Mouse (Mus musculus): Measurements from ENCODE around the gene Bmp15. TPM values are rescaled to one million over a fixed set of nuclear protein-coding genes. Genes with fewer than 3 reads are reported as not detected.

The Bmp15 gene
- not detected in 2 replicates for polyA plus RNA-seq (2012; rRNA removed)

- Histone ChIP-seq H3K36me3 (ENCODE audit: control insufficient read depth, insufficient read depth, low read length) (no peaks in the 10 kb centered on the region), H3K27ac (ENCODE audit: control insufficient read depth, insufficient read depth, low read length) (no peak within 1 kb of the TSS), H3K27me3 (ENCODE audit: control insufficient read depth, insufficient read depth, low read length) (no peaks in the 10 kb centered on the region), H3K4me1 (replicated peaks; ENCODE audit: control insufficient read depth, insufficient read depth, low read length) (no peaks in the 10 kb centered on the region), H3K4me3 (ENCODE audit: control insufficient read depth, insufficient read depth, low read length) (no peak within 1 kb of the TSS)
- no peak for TF ChIP-seq CTCF (IDR thresholded peaks at IDR 0.05; ENCODE audit: borderline replicate concordance, control insufficient read depth, extremely low read depth, insufficient read depth, low read length, poor library complexity)
- no peak for TF ChIP-seq POLR2A (IDR thresholded peaks at IDR 0.05; ENCODE audit: control insufficient read depth, extremely low read depth, insufficient read depth, low read length, poor library complexity)
- no peak for DNase-seq
- 78% methylated on average over 3 of the region's 3 CpGs for WGBS
Observed at GRCm38 (mm10) chrX:6320621-6321020, at the start of gene Bmp15. Gene Bmp15 (minus strand): TSS chrX:6320721.

GRCm38 (mm10) chrX:6368822-6369221, 48.3 kb upstream of the Bmp15 start:
- no peak for DNase-seq
- Histone ChIP-seq H3K27me3 (ENCODE audit: control insufficient read depth, insufficient read depth, low read length) (no peaks in the 10 kb centered on the region), H3K4me1 (replicated peaks; ENCODE audit: control insufficient read depth, insufficient read depth, low read length) (no peaks in the 10 kb centered on the region), H3K4me3 (ENCODE audit: control insufficient read depth, insufficient read depth, low read length) (no peak overlapping the region), H3K27ac (ENCODE audit: control insufficient read depth, insufficient read depth, low read length) (no peak overlapping the region), H3K36me3 (ENCODE audit: control insufficient read depth, insufficient read depth, low read length) (no peaks in the 10 kb centered on the region)
- WGBS = 58% methylated on average over 1 of the region's 1 CpGs
- TF ChIP-seq POLR2A (IDR thresholded peaks at IDR 0.05; ENCODE audit: control insufficient read depth, extremely low read depth, insufficient read depth, low read length, poor library complexity) (no peak), CTCF (IDR thresholded peaks at IDR 0.05; ENCODE audit: borderline replicate concordance, control insufficient read depth, extremely low read depth, insufficient read depth, low read length, poor library complexity) (no peak)

- Histone ChIP-seq H3K27me3 (ENCODE audit: control insufficient read depth, insufficient read depth, low read length) (no peaks in the 10 kb centered on the region), H3K27ac (ENCODE audit: control insufficient read depth, insufficient read depth, low read length) (no peak overlapping the region), H3K36me3 (ENCODE audit: control insufficient read depth, insufficient read depth, low read length) (no peaks in the 10 kb centered on the region), H3K4me1 (replicated peaks; ENCODE audit: control insufficient read depth, insufficient read depth, low read length) (no peaks in the 10 kb centered on the region), H3K4me3 (ENCODE audit: control insufficient read depth, insufficient read depth, low read length) (no peak overlapping the region)
- WGBS = 81% methylated on average over 6 of the region's 6 CpGs
- TF ChIP-seq POLR2A (IDR thresholded peaks at IDR 0.05; ENCODE audit: control insufficient read depth, extremely low read depth, insufficient read depth, low read length, poor library complexity) (no peak), CTCF (IDR thresholded peaks at IDR 0.05; ENCODE audit: borderline replicate concordance, control insufficient read depth, extremely low read depth, insufficient read depth, low read length, poor library complexity) (no peak)
- DNase-seq = no peak
Observed at GRCm38 (mm10) chrX:6357503-6358114, 37.1 kb upstream of the Bmp15 start.

GRCm38 (mm10) chrX:6356876-6357275, 36.4 kb upstream of the Bmp15 start:
- H3K27me3 ChIP-seq (ENCODE audit: control insufficient read depth, insufficient read depth, low read length) = no peaks in the 10 kb centered on the region
- no peak for DNase-seq
- H3K4me3 ChIP-seq (ENCODE audit: control insufficient read depth, insufficient read depth, low read length) = no peak overlapping the region
- H3K36me3 ChIP-seq (ENCODE audit: control insufficient read depth, insufficient read depth, low read length) = no peaks in the 10 kb centered on the region
- no peak overlapping the region for H3K27ac ChIP-seq (ENCODE audit: control insufficient read depth, insufficient read depth, low read length)
- H3K4me1 ChIP-seq (replicated peaks; ENCODE audit: control insufficient read depth, insufficient read depth, low read length) = no peaks in the 10 kb centered on the region
- no peak for TF ChIP-seq CTCF (IDR thresholded peaks at IDR 0.05; ENCODE audit: borderline replicate concordance, control insufficient read depth, extremely low read depth, insufficient read depth, low read length, poor library complexity)
- no peak for TF ChIP-seq POLR2A (IDR thresholded peaks at IDR 0.05; ENCODE audit: control insufficient read depth, extremely low read depth, insufficient read depth, low read length, poor library complexity)
- WGBS = 87% methylated on average over 3 of the region's 3 CpGs

- TF ChIP-seq CTCF (IDR thresholded peaks at IDR 0.05; ENCODE audit: borderline replicate concordance, control insufficient read depth, extremely low read depth, insufficient read depth, low read length, poor library complexity) (no peak), POLR2A (IDR thresholded peaks at IDR 0.05; ENCODE audit: control insufficient read depth, extremely low read depth, insufficient read depth, low read length, poor library complexity) (no peak)
- Histone ChIP-seq H3K4me1 (replicated peaks; ENCODE audit: control insufficient read depth, insufficient read depth, low read length) (no peaks in the 10 kb centered on the region), H3K27me3 (ENCODE audit: control insufficient read depth, insufficient read depth, low read length) (no peaks in the 10 kb centered on the region), H3K27ac (ENCODE audit: control insufficient read depth, insufficient read depth, low read length) (no peak overlapping the region), H3K4me3 (ENCODE audit: control insufficient read depth, insufficient read depth, low read length) (no peak overlapping the region), H3K36me3 (ENCODE audit: control insufficient read depth, insufficient read depth, low read length) (no peaks in the 10 kb centered on the region)
- 0% methylated on average over 1 of the region's 1 CpGs for WGBS
- DNase-seq = no peak
Observed at GRCm38 (mm10) chrX:6345273-6345959, 24.9 kb upstream of the Bmp15 start.

- Histone ChIP-seq H3K36me3 (ENCODE audit: control insufficient read depth, insufficient read depth, low read length) (no peaks in the 10 kb centered on the region), H3K27ac (ENCODE audit: control insufficient read depth, insufficient read depth, low read length) (no peak overlapping the region), H3K4me3 (ENCODE audit: control insufficient read depth, insufficient read depth, low read length) (no peak overlapping the region), H3K4me1 (replicated peaks; ENCODE audit: control insufficient read depth, insufficient read depth, low read length) (no peaks in the 10 kb centered on the region), H3K27me3 (ENCODE audit: control insufficient read depth, insufficient read depth, low read length) (no peaks in the 10 kb centered on the region)
- TF ChIP-seq POLR2A (IDR thresholded peaks at IDR 0.05; ENCODE audit: control insufficient read depth, extremely low read depth, insufficient read depth, low read length, poor library complexity) = no peak
- no peak for TF ChIP-seq CTCF (IDR thresholded peaks at IDR 0.05; ENCODE audit: borderline replicate concordance, control insufficient read depth, extremely low read depth, insufficient read depth, low read length, poor library complexity)
- no peak for DNase-seq
- WGBS = 44% methylated on average over 1 of the region's 1 CpGs
Observed at GRCm38 (mm10) chrX:6324056-6324455, 3.5 kb upstream of the Bmp15 start.
